Comparison of ENCODE assay signal across 22 mouse cellular contexts in the genomic region with DNA sequence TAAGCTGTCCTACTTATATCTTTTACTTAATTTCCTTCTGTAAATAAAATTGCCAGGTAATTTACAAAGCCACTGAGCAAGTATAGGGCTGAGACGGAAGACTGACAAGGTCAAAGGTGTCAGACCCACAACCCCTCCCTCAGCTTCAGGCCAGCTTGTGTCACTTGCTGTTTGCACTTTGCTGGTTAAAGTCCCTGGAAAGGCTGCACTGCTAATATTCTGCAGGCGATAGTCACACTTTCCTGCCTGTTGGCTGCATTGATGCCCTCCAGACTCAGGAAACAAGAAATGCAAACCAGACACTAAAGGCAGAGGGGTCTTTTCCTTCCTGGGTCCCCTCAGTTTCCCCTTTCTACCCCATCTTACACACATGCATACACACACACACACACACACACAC. TPM values are rescaled to one million over a fixed set of nuclear protein-coding genes. Genes with fewer than 3 reads are reported as not detected.
DNase-seq lines count a peak whose midpoint lies in the region; ATAC-seq and TF ChIP-seq lines count a peak whose summit lies in the region.
"Had no signal": no experiment of that assay in that cellular context is flagged by ENCODE, and none has a peak within 500 bp of the region (broad histone marks: within the 10 kb centered on the region; RNA-seq: fewer than 3 reads in every experiment).

No protein-coding gene starts in this region.

- no peak for ATAC-seq in hindbrain, embryonic 13.5 days (ENCODE audit: low FRiP score)
- ATAC-seq in lung, embryonic 14.5 days (ENCODE audit: insufficient read depth) = no peak
- ATAC-seq in stomach, postnatal 0 days (ENCODE audit: low FRiP score, low TSS enrichment) = no peak
- ATAC-seq: forebrain, embryonic 13.5 days; hindbrain, postnatal 0 days had no signal

- no peak overlapping the region for H3K9ac ChIP-seq in hindbrain, embryonic 13.5 days
- H3K9ac ChIP-seq in lung, embryonic 14.5 days = no peak overlapping the region
- no peak overlapping the region for H3K9ac ChIP-seq in stomach, postnatal 0 days (ENCODE audit: low read length)
- H3K9ac ChIP-seq: forebrain, embryonic 13.5 days; midbrain, embryonic 12.5 days; neural tube, embryonic 15.5 days had no signal

- H3K27ac ChIP-seq in gastrocnemius, adult 2 months = peak overlapping the region; percentile 83; the same call in 1 of the 2 replicates
- H3K27ac ChIP-seq in hindbrain, embryonic 13.5 days = 0 out of 2 replicates have a peak overlapping the region, but pooled peaks have one; percentile 8
- H3K27ac ChIP-seq in hindbrain, embryonic 10.5 days = no peak overlapping the region
- H3K27ac ChIP-seq in lung, embryonic 14.5 days (ENCODE audit: low read depth) = peak overlapping the region; percentile 74; the same call in 1 of the 2 replicates
- H3K27ac ChIP-seq in stomach, postnatal 0 days (replicated peaks) = peak overlapping the region; percentile 30; the same call in 1 of the 2 replicates
- H3K27ac ChIP-seq: forebrain, embryonic 13.5 days; hindbrain, postnatal 0 days; midbrain, embryonic 12.5 days; neural tube, embryonic 15.5 days had no signal

- peaks cover 12% of the 10 kb centered on the region for H3K4me1 ChIP-seq in hindbrain, embryonic 13.5 days (replicated peaks)
- H3K4me1 ChIP-seq in hindbrain, embryonic 10.5 days (replicated peaks) = peaks cover 10% of the 10 kb centered on the region; the same call in 1 of the 2 replicates
- H3K4me1 ChIP-seq in lung, embryonic 14.5 days (ENCODE audit: insufficient read depth) = peaks cover 8% of the 10 kb centered on the region
- peaks cover 24% of the 10 kb centered on the region for H3K4me1 ChIP-seq in lung, adult 2 months (ENCODE audit: control insufficient read depth, insufficient read depth, low read length)
- H3K4me1 ChIP-seq in stomach, postnatal 0 days (replicated peaks; ENCODE audit: control insufficient read depth, insufficient read depth) = no peaks in the 10 kb centered on the region
- H3K4me1 ChIP-seq: forebrain, embryonic 13.5 days; midbrain, embryonic 12.5 days had no signal

- H3K4me3 ChIP-seq in gastrocnemius, adult 2 months = no peak overlapping the region
- H3K4me3 ChIP-seq in hindbrain, embryonic 13.5 days = no peak overlapping the region
- no peak overlapping the region for H3K4me3 ChIP-seq in hindbrain, embryonic 10.5 days
- H3K4me3 ChIP-seq in lung, embryonic 14.5 days (ENCODE audit: low read depth, low read length) = no peak overlapping the region
- no peak overlapping the region for H3K4me3 ChIP-seq in lung, adult 2 months (replicated peaks; ENCODE audit: extremely low read depth, low read depth, low read length)
- H3K4me3 ChIP-seq in stomach, postnatal 0 days (ENCODE audit: low read depth, low read length) = no peak overlapping the region
- H3K4me3 ChIP-seq: forebrain, embryonic 13.5 days; midbrain, embryonic 12.5 days; neural tube, embryonic 15.5 days had no signal

- intact Hi-C loops in gastrocnemius, adult 2 months (cut with DNase I) = no loop called here
- intact Hi-C loops in gastrocnemius, postnatal 36 days (cut with DNase I) = loop anchor here (5.0 kb wide), 1 partner anchor 35 kb away; no protein-coding TSS in a partner anchor

- DNase-seq in gastrocnemius, adult 2 months = no peak
- DNase-seq in gastrocnemius, postnatal 36 days = no peak
- DNase-seq in hindbrain, embryonic 10.5 days (ENCODE audit: low spot score) = no peak
- DNase-seq in lung, embryonic 14.5 days = no peak
- DNase-seq in lung, adult 2 months = no peak
- DNase-seq in stomach, postnatal 0 days (ENCODE audit: low spot score) = no peak
- no peak for DNase-seq in right cerebral cortex, postnatal 4 days
- DNase-seq: cerebellum, adult 8-10 months; retina, postnatal 1 day; thymus, postnatal 14 days had no signal

- H3K27me3 ChIP-seq in hindbrain, embryonic 13.5 days = peaks cover 7% of the 10 kb centered on the region; the same call in 1 of the 2 replicates
- H3K27me3 ChIP-seq in hindbrain, embryonic 10.5 days (ENCODE audit: insufficient read depth, poor library complexity, severe bottlenecking) = peaks cover 6% of the 10 kb centered on the region
- H3K27me3 ChIP-seq in lung, embryonic 14.5 days (ENCODE audit: insufficient read depth, low read length) = no peaks in the 10 kb centered on the region
- H3K27me3 ChIP-seq in stomach, postnatal 0 days (ENCODE audit: control insufficient read depth, insufficient read depth, low read length) = no peaks in the 10 kb centered on the region
- H3K27me3 ChIP-seq: CH12.LX had no signal

- no peak for TF ChIP-seq EP300 in stomach, postnatal 0 days (optimal IDR thresholded peaks at IDR 0.05)

- H3K36me3 ChIP-seq in hindbrain, embryonic 13.5 days = no peaks in the 10 kb centered on the region
- no peaks in the 10 kb centered on the region for H3K36me3 ChIP-seq in hindbrain, embryonic 10.5 days
- H3K36me3 ChIP-seq in lung, embryonic 14.5 days (ENCODE audit: insufficient read depth) = no peaks in the 10 kb centered on the region
- no peaks in the 10 kb centered on the region for H3K36me3 ChIP-seq in stomach, postnatal 0 days (ENCODE audit: control insufficient read depth, insufficient read depth, low read length)
- H3K36me3 ChIP-seq: midbrain, embryonic 12.5 days; neural tube, embryonic 15.5 days had no signal

- TF ChIP-seq CTCF in gastrocnemius, adult 2 months (IDR thresholded peaks at IDR 0.05) = no peak
- no peak for TF ChIP-seq CTCF in lung, embryonic 14.5 days (IDR thresholded peaks at IDR 0.05; ENCODE audit: low read depth)
- no peak for TF ChIP-seq CTCF in lung, adult 2 months (IDR thresholded peaks at IDR 0.05; ENCODE audit: insufficient read depth, low read length)
- no peak for TF ChIP-seq CTCF in stomach, postnatal 0 days (IDR thresholded peaks at IDR 0.05; ENCODE audit: low read depth)

- no peak overlapping the region for H3K4me2 ChIP-seq in hindbrain, embryonic 13.5 days
- no peak overlapping the region; the same call in 1 of the 2 replicates for H3K4me2 ChIP-seq in lung, embryonic 14.5 days
- H3K4me2 ChIP-seq in stomach, postnatal 0 days (replicated peaks; ENCODE audit: low read depth) = no peak overlapping the region
- H3K4me2 ChIP-seq: forebrain, embryonic 13.5 days; midbrain, embryonic 12.5 days; neural tube, embryonic 15.5 days had no signal

- 77% methylated on average over 2 of the region's 2 CpGs for WGBS in hindbrain, embryonic 13.5 days
- WGBS in hindbrain, embryonic 10.5 days = 51% methylated on average over 2 of the region's 2 CpGs
- 54% methylated on average over 2 of the region's 2 CpGs for WGBS in lung, embryonic 14.5 days
- 62% methylated on average over 2 of the region's 2 CpGs for WGBS in lung, adult 2 months
- 61% methylated on average over 2 of the region's 2 CpGs for WGBS in stomach, postnatal 0 days

- TF ChIP-seq POLR2A in lung, adult 2 months (IDR thresholded peaks at IDR 0.05; ENCODE audit: borderline replicate concordance, extremely low read depth, low read depth, low read length) = no peak

- no peaks in the 10 kb centered on the region for H3K9me3 ChIP-seq in hindbrain, embryonic 13.5 days
- H3K9me3 ChIP-seq in hindbrain, embryonic 10.5 days = no peaks in the 10 kb centered on the region
- no peaks in the 10 kb centered on the region for H3K9me3 ChIP-seq in lung, embryonic 14.5 days (ENCODE audit: low read depth, low read length)
- H3K9me3 ChIP-seq in stomach, postnatal 0 days (ENCODE audit: control insufficient read depth, low read length) = no peaks in the 10 kb centered on the region
- H3K9me3 ChIP-seq: forebrain, embryonic 13.5 days; midbrain, embryonic 12.5 days; neural tube, embryonic 15.5 days had no signal

RNA-seq across cellular contexts. Expression of a gene that starts 10.6 kb away (rescaled TPM):
- total RNA-seq in gastrocnemius, adult 2 months (2021) = 10 to 100 TPM in 1 of 2 experiments, 1 to 10 TPM in 1; 6.8 to 11.4 TPM
- total RNA-seq in gastrocnemius, postnatal 36 days (2021) = 1 to 10 TPM; 7.1 to 7.3 TPM
- 33.2 and 36.3 TPM in 2 replicates for polyA plus RNA-seq in hindbrain, embryonic 13.5 days (2015; fragmentation: Nextera tagmentation; extraction: Ambion mirVana)
- 27.8 and 29.3 TPM in 2 replicates for polyA plus RNA-seq in hindbrain, embryonic 10.5 days (2016; fragmentation: Nextera tagmentation; extraction: Ambion mirVana)
- polyA plus RNA-seq in lung, embryonic 14.5 days (2014; fragmentation: Nextera tagmentation; extraction: Ambion mirVana) = 54.1 and 62.0 TPM in 2 replicates
- polyA plus RNA-seq in lung, adult 2 months (2012; rRNA removed) = 91.2 and 96.3 TPM in 2 replicates
- polyA plus RNA-seq in stomach, postnatal 0 days (2015; fragmentation: Nextera tagmentation; extraction: Ambion mirVana) = 29.4 and 33.4 TPM in 2 replicates

RNA-seq across cellular contexts. Expression of a gene that starts 29.5 kb away (rescaled TPM):
- total RNA-seq in gastrocnemius, adult 2 months (2021) = under 1 TPM in 1 of 2 experiments, not detected in 1; 0.45 TPM
- not detected for total RNA-seq in gastrocnemius, postnatal 36 days (2021)
- not detected in 2 replicates for polyA plus RNA-seq in hindbrain, embryonic 13.5 days (2015; fragmentation: Nextera tagmentation; extraction: Ambion mirVana)
- polyA plus RNA-seq in hindbrain, embryonic 10.5 days (2016; fragmentation: Nextera tagmentation; extraction: Ambion mirVana) = not detected in 2 replicates
- polyA plus RNA-seq in lung, embryonic 14.5 days (2014; fragmentation: Nextera tagmentation; extraction: Ambion mirVana) = 0.47 TPM in 1 of 2 replicates, not detected in the other
- not detected in 2 replicates for polyA plus RNA-seq in lung, adult 2 months (2012; rRNA removed)
- polyA plus RNA-seq in stomach, postnatal 0 days (2015; fragmentation: Nextera tagmentation; extraction: Ambion mirVana) = not detected in 2 replicates
- total RNA-seq: CH12.LX; granulocyte monocyte progenitor cell, adult 5-6 weeks; hindbrain, postnatal 0 days; layer of hippocampus, postnatal 25 days; left cerebral cortex, postnatal 25 days had no signal
- polyA plus RNA-seq: cortical plate, adult 2 months; forebrain, embryonic 13.5 days; hindbrain, postnatal 0 days; midbrain, embryonic 12.5 days; neural tube, embryonic 15.5 days; small intestine, adult 2 months; stomach, embryonic 14.5 days had no signal

RNA-seq across cellular contexts. Expression of a gene that starts 44.0 kb away (rescaled TPM):
- 1 to 10 TPM; 6.2 to 7.9 TPM for total RNA-seq in gastrocnemius, adult 2 months (2021)
- total RNA-seq in gastrocnemius, postnatal 36 days (2021) = 1 to 10 TPM; 6.6 to 6.7 TPM
- polyA plus RNA-seq in hindbrain, embryonic 13.5 days (2015; fragmentation: Nextera tagmentation; extraction: Ambion mirVana) = 10.1 and 11.1 TPM in 2 replicates
- 7.1 and 8.6 TPM in 2 replicates for polyA plus RNA-seq in hindbrain, embryonic 10.5 days (2016; fragmentation: Nextera tagmentation; extraction: Ambion mirVana)
- 32.8 and 36.4 TPM in 2 replicates for polyA plus RNA-seq in lung, embryonic 14.5 days (2014; fragmentation: Nextera tagmentation; extraction: Ambion mirVana)
- 46.5 and 53.1 TPM in 2 replicates for polyA plus RNA-seq in lung, adult 2 months (2012; rRNA removed)
- 52.3 and 55.4 TPM in 2 replicates for polyA plus RNA-seq in stomach, postnatal 0 days (2015; fragmentation: Nextera tagmentation; extraction: Ambion mirVana)
